Mouse (Mus musculus) left cerebral cortex, adult 2 months (tissue): ENCODE results near the gene Plbd2. TPM values are rescaled to one million over a fixed set of nuclear protein-coding genes. Genes with fewer than 3 reads are reported as not detected.

Experiments
- DNase-seq, 2 experiments: peaks; one replicate each; pipeline ENCODE4 v3.0.0; 2021 to 2022; ENCODE audit warnings: low spot score in 2 of 2, mixed read lengths in 1 of 2; ENCODE audit errors: extremely low spot score in 1 of 2
- H3K27ac ChIP-seq: fragments of 200-600 bp; 2 replicates; pipeline ENCODE4 v1.8.1; 2022
- H3K4me3 ChIP-seq: fragments of 200-600 bp; 2 replicates; pipeline ENCODE4 v1.8.1; 2022
- CTCF ChIP-seq: fragments of 200-600 bp; IDR thresholded peaks from 2 replicates; pipeline ENCODE4 v1.8.1; 2022; ENCODE audit warnings: antibody characterized with exemption, mild to moderate bottlenecking, moderate library complexity
- intact Hi-C: fragments of 180-260 bp; cut with DNase I; formaldehyde crosslinking; loops from one replicate; pipeline ENCODE4 v1.15.1; 2025
- total RNA-seq, 2 experiments: library from RNA; stranded (reverse); gene quantifications; 2 replicates each; pipeline ENCODE4 v1.2.3; 2021

Plbd2 gene
- total RNA-seq, 2 experiments from 2014 or later: 60.6 to 61.7 TPM

DNA sequence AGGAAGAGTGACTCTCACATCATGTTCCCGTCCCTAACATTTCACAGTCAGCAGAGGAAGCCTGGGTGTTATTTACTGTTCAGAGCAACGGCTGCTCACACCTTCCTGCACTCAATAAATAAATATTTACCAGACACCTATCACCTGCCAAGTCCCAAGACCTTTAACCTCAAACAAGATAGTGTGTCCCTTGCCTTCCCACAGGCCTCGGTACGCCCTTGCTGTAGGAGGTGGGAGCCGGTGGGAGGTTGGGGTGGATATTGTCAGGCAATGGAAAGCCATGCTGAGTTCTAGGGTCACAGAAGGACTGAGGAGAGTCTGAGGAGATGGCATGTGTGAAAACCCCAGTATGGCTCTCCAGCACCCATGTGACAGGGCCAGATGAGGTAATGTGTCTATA lies 35.1 kb downstream of the Plbd2 start:
- Histone ChIP-seq H3K27ac (no peak overlapping the region), H3K4me3 (no peak overlapping the region)
- no peak for TF ChIP-seq CTCF
- no peak for DNase-seq
- intact Hi-C loops: no loop called here

- intact Hi-C loops: no loop called here
- H3K4me3 ChIP-seq: peak overlapping the region; percentile 7; the same call in 1 of the 2 replicates
- no peak; the same call in 1 of the 2 replicates for TF ChIP-seq CTCF
Observed at GRCm38 (mm10) chr5:120467026-120467425, 36.4 kb downstream of the Plbd2 start.

DNA sequence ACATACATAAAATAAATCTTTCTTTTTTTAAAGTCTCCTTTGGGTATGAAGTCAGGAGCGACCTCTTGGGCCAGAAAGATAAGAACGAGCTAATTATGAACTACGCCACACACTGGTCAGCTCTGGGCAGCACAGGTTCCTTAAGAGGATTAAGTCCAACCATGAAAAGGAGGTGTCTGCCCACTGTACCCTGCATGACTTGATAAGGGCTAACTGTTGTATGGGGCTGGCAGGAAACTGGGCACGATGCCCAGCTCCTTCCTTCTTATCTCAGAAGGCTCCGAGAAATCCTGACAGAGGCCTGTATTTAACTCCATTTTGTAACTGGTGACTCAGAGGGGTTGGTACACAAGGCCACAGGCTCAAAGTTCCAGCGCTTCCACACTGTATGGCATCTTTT lies 37.6 kb downstream of the Plbd2 start:
- intact Hi-C loops: no loop called here
- no peak overlapping the region for H3K27ac ChIP-seq
- H3K4me3 ChIP-seq: no peak overlapping the region
- TF ChIP-seq CTCF: no peak
- DNase-seq: no peak

More at GRCm38 (mm10) chr5:120467026-120467425, 36.4 kb downstream of the Plbd2 start:
- no peak overlapping the region for H3K27ac ChIP-seq
- no peak for DNase-seq

GRCm38 (mm10) chr5:120465062-120465461 lies 38.4 kb downstream of the Plbd2 start:
- DNase-seq: no peak
- TF ChIP-seq CTCF: peak; percentile 67
- H3K27ac ChIP-seq: no peak overlapping the region
- no peak overlapping the region for H3K4me3 ChIP-seq
- intact Hi-C loops: no loop called here

DNA sequence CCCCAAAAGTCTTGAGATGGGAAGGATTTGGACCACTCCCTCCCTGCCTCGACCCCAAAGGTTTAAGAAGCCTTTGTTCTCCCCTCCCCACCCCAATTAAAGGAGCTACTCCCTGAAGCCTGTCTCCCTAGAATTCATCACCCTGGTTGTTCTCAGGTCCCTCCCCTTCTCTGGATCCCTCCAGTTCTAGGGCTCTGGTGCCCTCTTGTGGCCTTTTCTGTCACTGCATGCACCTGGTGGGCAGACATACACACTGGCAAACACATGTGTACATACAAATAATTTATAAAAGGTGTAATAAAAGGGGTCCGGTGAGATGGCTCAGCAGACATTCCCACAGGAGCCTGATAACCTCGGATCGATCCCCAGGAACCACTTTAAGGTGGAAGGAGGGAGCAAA lies 39.1 kb downstream of the Plbd2 start:
- H3K4me3 ChIP-seq: no peak overlapping the region
- no peak overlapping the region for H3K27ac ChIP-seq
- intact Hi-C loops: no loop called here
- no peak for DNase-seq
- TF ChIP-seq CTCF: peak; percentile 30

DNA sequence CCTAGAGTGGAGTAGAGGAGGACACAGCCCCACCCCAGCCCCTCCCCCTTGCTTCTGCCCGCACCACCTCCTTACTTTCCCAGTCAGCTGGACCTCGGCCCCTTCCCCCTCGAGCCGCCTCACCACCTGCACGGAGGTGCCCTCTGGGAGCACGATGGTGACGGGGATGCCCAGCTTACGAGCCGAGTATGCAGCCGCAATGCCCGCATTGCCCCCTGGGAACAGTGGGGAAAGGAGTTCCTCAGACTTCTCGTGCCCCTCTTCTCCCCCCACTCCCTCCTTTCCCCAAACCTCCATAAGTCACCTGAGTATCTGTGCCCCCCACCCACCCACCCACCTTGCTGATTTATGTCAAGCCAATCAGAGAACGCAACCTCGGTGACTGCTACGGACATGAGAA lies 41.5 kb downstream of the Plbd2 start:
- H3K4me3 ChIP-seq: no peak overlapping the region
- no peak for DNase-seq
- no peak for TF ChIP-seq CTCF
- no peak overlapping the region for H3K27ac ChIP-seq
- intact Hi-C loops: no loop called here

DNA sequence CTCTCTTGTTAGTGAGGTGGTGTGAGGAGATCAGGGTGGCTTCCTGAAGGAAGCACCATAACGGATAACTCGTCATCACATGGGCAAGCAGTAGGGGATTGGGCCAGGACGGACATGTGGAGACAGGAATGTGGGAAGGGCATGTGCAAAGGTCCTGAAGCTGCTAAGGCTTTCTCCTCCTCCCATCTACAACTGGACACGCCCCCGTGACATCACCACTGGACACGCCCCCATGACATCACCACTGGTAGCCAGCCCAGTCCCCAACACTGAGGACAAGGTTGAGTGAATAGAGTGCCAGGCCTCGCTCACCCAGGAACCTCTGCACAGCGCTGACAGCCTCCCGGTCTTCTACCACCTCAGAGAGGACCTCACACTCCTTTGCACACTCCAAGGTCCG lies 44.3 kb downstream of the Plbd2 start:
- intact Hi-C loops: loop anchor here (5.0 kb wide), 2 partner anchors 327 to 717 kb away; no protein-coding TSS in a partner anchor
- no peak for TF ChIP-seq CTCF
- DNase-seq: no peak
- H3K4me3 ChIP-seq: no peak overlapping the region
- no peak overlapping the region for H3K27ac ChIP-seq

DNA sequence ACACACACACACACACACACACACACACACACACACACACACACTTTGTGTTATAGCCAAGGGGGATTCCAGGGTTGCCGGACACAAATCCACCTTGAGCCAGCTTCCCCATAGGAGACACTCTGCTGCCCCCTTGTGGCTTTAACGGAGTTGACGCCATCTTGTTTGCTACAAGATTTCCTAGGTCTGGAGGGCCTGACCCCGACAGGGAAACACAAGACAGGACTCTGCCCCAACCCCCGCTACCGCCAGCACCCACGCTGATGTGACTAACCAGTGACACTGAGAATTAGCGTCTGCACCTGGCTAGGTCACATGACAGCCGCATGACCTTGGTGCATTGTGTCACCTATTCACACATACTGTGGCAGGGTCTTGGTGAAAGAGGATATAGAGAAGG lies 45.8 kb downstream of the Plbd2 start:
- no peak overlapping the region for H3K4me3 ChIP-seq
- H3K27ac ChIP-seq: no peak overlapping the region
- intact Hi-C loops: loop anchor here (1.0 to 5.0 kb wide), 3 partner anchors 311 to 715 kb away; no protein-coding TSS in a partner anchor
- peak; percentile 66 for TF ChIP-seq CTCF
- peak; percentile 57 to 68 for DNase-seq

DNA sequence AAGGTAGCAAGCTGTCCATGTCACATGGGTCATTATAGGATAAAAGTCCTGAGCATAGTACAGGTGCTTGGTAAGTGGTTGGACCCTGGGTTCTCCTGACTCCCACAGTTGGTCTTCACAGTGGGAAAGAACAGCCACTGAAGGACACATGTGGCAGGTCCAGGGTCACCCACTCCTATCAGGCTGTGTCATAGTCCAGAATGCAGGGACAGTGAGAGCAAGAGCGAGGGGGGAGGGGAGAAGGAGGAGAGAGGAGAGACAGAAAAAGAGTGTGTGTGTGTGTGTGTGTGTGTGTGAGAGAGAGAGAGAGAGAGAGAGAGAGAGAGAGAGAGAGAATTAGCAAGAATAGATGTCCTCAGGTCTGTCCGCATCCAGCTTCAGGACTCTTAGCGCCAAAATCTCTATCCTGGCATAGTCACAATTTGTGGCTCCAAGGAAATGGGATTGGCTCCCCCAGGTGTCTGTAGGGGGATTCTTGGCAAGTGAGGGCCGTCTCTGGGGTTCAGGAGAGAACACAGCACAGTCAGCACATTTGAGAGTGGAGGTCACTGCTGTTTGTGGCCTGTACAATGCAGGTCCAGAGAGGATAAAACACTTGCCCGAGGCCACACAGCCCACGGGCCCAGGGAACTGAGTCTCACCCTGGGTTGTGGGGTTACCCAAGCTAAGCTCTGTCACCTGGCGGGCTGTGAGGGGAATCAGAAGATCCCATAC lies 46.4 kb downstream of the Plbd2 start:
- no peak overlapping the region for H3K4me3 ChIP-seq
- no peak for TF ChIP-seq CTCF
- DNase-seq: no peak
- intact Hi-C loops: loop anchor here (1.0 to 5.0 kb wide), 3 partner anchors 311 to 715 kb away; no protein-coding TSS in a partner anchor
- no peak overlapping the region for H3K27ac ChIP-seq

DNA sequence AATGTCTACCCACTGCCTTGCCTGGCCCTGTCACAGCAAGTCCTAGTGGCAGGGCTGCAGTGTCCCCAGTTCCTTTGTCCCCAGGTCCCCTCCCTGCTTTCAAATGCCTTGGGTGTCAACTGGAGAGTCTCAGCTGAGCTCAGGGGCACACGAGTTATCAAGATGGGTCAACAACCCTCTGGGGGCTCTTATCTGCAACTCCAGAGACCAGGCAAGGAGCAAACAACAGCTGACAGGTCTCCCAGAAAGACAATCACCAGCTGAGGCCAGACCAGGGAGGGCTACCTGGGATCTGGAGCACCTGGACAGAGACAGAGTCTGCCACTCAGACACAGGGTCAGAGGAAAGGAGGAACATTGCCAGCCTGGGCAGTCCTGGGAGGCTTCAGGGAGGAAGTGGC lies 47.2 kb downstream of the Plbd2 start:
- Histone ChIP-seq H3K27ac (no peak overlapping the region), H3K4me3 (no peak overlapping the region)
- no peak for TF ChIP-seq CTCF
- intact Hi-C loops: loop anchor here (5.0 kb wide), 2 partner anchors 324 to 714 kb away; no protein-coding TSS in a partner anchor
- no peak for DNase-seq

DNA sequence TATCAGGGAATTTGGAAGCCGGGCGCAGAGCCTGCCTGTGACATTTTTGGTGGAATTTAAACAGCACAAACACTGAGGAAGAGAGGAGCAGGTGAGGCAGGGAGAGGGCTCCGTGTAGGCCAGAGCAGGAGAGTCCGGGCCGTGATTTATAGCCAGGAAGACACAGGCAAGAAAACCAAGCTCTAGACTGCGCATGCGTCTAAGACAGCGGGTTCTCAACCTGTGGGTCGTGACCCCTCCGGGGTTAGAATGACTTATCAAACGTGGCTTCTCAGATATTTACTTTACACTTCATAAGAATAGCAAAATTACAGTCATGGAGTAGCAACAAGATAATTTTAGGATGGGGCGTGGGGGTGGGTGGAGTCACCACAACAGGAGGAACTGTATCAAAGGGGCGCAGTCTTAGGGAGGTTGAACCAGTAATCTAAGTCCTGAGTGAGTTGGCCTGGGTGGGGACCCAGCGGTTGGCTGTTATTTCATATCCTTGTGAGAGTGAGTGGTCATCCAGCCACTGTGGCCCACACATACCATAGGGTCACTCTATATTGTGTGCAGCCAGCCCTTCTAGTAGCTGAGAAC lies 48.6 kb downstream of the Plbd2 start:
- Histone ChIP-seq H3K27ac (no peak overlapping the region), H3K4me3 (no peak overlapping the region)
- TF ChIP-seq CTCF: no peak
- intact Hi-C loops: loop anchor here (5.0 kb wide), 2 partner anchors 323 to 713 kb away; no protein-coding TSS in a partner anchor
- DNase-seq: no peak

GRCm38 (mm10) chr5:120447305-120447704 lies 56.1 kb downstream of the Plbd2 start:
- no peak overlapping the region for H3K4me3 ChIP-seq
- intact Hi-C loops: loop anchor here (10.0 kb wide), 1 partner anchor 1673 kb away; no protein-coding TSS in a partner anchor
- no peak for DNase-seq
- no peak overlapping the region for H3K27ac ChIP-seq
- no peak for TF ChIP-seq CTCF
